Mouse (Mus musculus) inflammation-experienced regulatory T-cells, adult 6 months (primary cell): ENCODE data around the gene Eef2kmt. TPM values are rescaled to one million over a fixed set of nuclear protein-coding genes. Genes with fewer than 3 reads are reported as not detected.
"Not testable (repeated sequence)": the region's sequence is repeated elsewhere in the genome, so short reads cannot be mapped to it uniquely, and the experiment has no call there.

Experiments used
- ATAC-seq: one replicate; pipeline ENCODE4 v1.8.0; 2017
- polyA plus RNA-seq, 3 experiments: library from polyadenylated mRNA; unstranded; fragments of 100-300 nt; shearing (Covaris generic); gene quantifications; one replicate each; pipeline ENCODE4 v1.2.1; 2017

Gene Eef2kmt
- 10 to 100 TPM; 32.3 to 53.6 (median 47.8) TPM for polyA plus RNA-seq

GRCm38 (mm10) chr16:5255779-5256496 is at the start of gene Eef2kmt:
Gene Eef2kmt (minus strand): TSS chr16:5255983.
- peak; percentile 87 for ATAC-seq

- no peak for ATAC-seq
Observed at GRCm38 (mm10) chr16:5295238-5295637, 39.5 kb upstream of the Eef2kmt start.

GRCm38 (mm10) chr16:5285376-5285775 is 29.6 kb upstream of the Eef2kmt start:
- ATAC-seq: no peak

DNA sequence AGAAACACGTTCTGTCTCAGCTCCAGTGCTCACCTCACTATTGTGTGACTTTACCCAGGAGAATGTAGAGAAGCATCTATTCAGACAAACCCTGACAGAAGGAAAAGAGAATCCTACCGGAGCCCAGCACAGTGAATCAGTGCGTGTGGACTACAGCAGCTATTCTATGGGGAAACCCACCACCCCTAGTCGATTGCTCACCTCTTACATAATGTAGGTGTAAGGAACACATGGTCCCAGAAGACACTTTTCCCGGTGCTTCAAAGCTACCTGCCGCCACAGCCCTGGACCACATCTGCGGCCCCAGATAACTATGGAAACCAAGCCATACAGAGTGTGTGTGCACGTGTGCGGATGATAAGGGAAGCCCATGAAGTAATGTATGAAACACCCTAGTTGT is 26.9 kb upstream of the Eef2kmt start:
- no peak for ATAC-seq

DNA sequence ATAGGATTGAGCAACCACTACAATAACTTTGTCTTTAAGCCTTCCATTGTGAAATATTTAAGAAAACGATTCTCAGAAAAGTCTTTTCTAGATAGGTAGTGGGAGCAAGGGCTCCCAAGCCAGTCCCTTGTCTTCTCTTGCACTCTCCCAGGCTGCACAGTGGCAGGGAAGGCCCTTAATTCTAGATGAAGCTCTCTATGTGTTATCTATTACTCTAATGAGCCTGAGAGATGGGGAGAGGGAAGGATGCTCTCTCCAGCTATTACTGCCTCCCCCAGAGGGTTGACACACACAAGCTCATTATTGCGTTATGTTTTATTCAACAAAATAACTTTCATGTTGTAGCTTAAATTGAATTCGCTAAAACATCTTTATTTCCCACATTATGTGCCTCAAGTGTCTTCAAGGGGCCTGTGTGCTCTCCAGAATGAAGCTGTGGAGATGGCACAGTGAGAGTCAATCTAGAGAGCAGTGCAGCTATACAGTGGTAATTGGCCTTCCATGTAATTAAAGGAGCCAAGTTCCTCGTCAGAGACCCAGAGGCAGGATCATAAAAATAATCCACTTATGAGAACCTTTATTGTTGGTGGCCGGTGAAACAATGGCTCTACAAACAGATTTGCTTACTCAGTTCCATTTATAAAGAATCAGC is 23.9 kb upstream of the Eef2kmt start:
- no peak for ATAC-seq

- no peak for ATAC-seq
Observed at GRCm38 (mm10) chr16:5272371-5272770, 16.6 kb upstream of the Eef2kmt start.

DNA sequence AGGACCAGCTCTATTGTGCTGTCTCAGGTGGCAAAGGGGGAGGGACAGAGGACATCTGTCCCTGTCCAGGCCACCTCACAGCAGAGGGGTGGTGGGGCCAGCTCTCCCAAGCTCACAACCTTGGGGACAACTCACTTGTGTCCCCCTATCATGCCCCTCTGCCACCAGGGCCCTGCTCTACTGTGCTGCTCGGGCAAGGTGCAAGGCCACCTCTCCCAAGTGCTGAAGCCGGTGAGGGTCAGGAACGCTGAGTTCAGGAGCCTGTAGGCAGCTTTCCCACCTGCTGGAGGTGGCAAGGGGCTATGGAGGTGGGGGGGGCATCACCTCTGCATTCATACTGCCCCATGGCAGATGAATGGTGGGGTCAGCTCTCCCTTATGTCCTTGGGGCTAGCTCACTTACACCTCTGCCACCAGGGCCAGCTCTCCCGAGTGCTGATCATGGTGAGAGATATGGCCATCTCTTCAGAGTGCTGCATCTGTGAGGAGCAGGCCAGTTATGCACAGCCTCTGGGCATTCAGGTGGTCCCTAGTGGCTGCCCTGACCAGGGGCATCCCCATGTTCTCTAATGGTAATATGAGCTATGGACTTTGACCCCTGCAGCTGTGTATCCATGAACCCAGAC is 15.7 kb upstream of the Eef2kmt start:
- no peak for ATAC-seq

- no peak for ATAC-seq
Observed at GRCm38 (mm10) chr16:5263926-5264325, 8.1 kb upstream of the Eef2kmt start.

DNA sequence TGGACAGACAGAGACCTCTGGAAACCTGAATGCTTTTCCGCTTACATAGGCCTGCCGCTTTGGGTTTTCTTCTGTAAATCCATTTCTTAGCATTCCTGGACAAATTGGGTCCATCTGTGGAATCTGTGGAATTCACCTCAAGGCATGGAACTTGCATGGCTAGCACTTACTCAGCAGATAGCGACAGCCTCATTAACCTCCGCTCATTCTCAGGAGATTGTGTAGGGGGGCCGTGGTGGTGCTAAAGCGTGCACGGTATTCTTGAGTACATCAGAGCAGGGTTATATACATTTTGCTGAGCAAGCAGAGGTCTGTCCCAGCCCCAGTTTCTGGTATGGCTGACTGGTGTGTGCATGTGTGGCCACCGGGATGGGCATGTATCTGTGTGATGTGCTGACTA is 7.4 kb upstream of the Eef2kmt start:
- no peak for ATAC-seq

GRCm38 (mm10) chr16:5255081-5255740 is 572 bp downstream of the Eef2kmt start:
- no peak for ATAC-seq

DNA sequence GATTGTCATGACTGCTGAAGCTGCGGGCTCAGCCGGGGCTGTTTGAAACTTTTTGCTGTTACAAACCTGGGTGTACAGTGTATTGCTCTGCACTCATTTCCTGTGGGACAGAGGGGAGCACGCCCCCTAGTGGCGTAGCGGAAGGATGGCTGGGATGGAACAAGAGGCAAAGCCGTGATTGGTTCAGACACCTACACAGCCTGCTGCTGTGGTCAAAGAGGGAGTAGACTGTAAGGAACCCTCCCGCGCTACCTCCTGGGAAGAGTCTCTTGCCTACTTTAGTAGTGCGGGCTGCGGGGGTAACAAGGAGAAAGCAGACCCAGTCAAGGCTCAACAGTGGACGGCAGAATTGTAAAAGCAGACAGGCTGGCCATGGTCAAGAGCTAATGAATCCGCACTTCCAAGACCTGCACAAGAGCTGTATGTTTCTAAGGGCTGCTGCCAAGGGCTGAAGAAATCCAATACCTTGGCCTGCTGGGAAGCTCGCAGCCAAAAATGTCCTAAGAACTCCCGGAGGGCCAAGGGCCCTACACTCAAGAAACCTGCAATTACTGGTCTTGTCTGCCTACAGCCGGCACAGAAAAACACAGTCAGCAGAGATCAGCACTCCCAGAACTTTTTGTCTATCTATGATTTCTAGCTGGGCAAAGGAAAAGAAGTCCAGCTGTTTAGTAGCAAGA is 1.3 kb downstream of the Eef2kmt start:
- ATAC-seq: peak; percentile 69

DNA sequence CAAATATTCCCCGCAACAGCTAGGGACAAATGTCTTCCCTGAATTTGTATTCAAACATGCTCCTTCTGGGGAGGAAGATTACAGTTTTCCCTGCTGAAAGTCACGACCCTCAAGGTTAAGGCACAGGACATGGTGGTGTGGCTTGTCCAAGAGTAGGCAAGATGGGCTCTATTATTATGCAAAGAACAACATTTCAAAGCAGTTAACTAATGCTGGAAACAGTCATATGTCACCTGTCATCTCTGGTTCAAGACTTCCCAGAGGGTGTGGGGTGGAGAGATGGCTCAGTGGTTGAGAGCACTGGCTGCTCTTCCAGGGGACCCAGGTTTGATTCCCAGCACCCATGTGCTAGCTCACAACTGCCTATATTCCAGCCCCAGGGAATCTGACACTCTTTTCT is 3.5 kb downstream of the Eef2kmt start:
- no peak for ATAC-seq

- no peak for ATAC-seq
Observed at GRCm38 (mm10) chr16:5250891-5251290, 4.9 kb downstream of the Eef2kmt start.

DNA sequence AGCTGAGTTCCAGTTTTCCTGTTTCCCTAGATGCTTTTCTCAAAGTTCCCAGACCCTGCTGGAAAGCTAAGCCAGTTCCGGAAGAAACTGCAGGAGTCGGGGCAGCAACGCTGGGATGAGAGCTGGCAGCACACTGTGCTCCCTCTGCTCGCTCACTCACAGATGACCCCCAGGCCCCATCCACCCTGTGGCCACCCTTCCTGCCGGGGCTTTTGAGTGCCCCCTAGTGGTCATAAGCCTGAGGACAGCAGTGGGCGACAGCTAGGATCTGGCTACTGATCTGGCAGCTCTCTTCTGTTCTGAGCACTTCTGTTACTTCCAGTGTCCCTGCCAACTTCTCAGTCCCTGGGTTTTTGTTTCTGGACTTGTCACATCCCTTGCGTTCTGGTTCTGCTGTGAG is 11.4 kb downstream of the Eef2kmt start:
- ATAC-seq: peak; percentile 79

GRCm38 (mm10) chr16:5242882-5243281 is 12.9 kb downstream of the Eef2kmt start:
- ATAC-seq: no peak

- ATAC-seq: no peak
Observed at GRCm38 (mm10) chr16:5242355-5242754, 13.4 kb downstream of the Eef2kmt start.

GRCm38 (mm10) chr16:5233418-5234313 is 22.1 kb downstream of the Eef2kmt start, which contains the start of gene Alg1:
Gene Alg1 (plus strand): TSS chr16:5233621.
- ATAC-seq: peak; percentile 97

GRCm38 (mm10) chr16:5232982-5233381 is 22.8 kb downstream of the Eef2kmt start:
- no peak for ATAC-seq

- not testable (repeated sequence) for ATAC-seq
Observed at GRCm38 (mm10) chr16:5228103-5228502, 27.7 kb downstream of the Eef2kmt start.

GRCm38 (mm10) chr16:5227501-5227900 is 28.3 kb downstream of the Eef2kmt start:
- ATAC-seq: not testable (repeated sequence)

DNA sequence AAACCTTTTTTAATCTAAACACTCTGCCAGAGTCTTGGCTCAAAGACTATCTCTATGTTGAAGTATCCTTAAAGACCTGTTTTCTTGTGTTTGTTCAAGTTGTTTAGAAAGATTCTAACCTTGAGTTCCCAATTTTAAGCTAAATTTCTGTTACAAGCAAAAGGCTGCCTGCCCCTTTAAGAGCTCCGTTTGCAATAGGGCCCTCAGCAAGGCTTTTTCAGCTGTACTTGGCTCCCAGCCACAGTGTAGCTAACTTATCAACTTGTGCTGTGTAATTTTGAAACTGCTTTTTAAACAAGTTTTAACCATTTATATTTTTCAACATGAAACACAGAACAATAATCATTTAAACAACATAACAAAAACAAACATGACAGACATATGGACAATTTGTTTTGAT is 29.2 kb downstream of the Eef2kmt start:
- not testable (repeated sequence) for ATAC-seq
